Mouse (Mus musculus) embryo, embryonic 11 days (tissue): ENCODE data around the gene Gbe1.

Source experiments
- DNase-seq: peaks from one replicate; pipeline ENCODE4 v3.0.0-alpha.2; 2015

Gbe1 gene

GRCm38 (mm10) chr16:70358326-70358725 is 44.6 kb downstream of the Gbe1 start:
- DNase-seq = no peak

- DNase-seq = no peak
Measured at GRCm38 (mm10) chr16:70365229-70365628, 51.5 kb downstream of the Gbe1 start.

DNA sequence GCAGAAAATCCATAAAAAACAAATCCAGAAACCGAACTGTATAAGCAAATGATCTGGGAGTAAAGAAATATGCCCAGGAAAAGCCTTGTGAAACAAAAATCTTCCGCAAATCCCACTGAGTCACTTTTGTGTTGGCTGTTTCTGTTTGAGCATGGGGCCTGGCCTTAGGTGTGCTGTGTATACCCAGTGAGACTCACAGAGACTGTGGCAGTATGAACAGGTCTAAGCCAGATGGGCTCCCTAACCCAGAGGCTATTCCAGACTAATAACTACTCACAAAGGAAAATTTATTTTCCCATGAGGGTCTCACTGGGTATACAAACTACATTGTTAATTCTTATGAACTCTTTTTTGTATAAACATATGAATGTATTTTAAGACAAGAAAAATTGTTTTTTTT is 67.3 kb downstream of the Gbe1 start:
- no peak for DNase-seq

DNA sequence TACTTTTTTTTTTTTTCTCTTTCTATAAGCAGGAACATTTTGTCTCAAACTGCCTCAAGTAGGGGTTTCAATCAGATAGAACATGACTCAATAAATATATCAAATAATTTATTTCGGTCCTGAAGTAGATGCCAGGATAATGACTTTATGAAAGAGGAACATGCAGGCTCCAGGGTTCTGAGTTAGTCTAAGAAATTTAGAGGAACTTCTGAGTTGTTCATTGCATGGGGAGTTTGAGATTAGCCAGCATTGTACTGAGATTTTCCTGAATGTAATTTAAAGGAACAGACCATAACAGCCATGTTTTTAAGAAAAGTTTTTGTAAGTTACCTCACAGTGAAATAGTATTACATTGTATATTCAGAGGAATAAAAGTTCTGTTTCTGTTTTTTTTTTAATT is 71.7 kb downstream of the Gbe1 start:
- no peak for DNase-seq

DNA sequence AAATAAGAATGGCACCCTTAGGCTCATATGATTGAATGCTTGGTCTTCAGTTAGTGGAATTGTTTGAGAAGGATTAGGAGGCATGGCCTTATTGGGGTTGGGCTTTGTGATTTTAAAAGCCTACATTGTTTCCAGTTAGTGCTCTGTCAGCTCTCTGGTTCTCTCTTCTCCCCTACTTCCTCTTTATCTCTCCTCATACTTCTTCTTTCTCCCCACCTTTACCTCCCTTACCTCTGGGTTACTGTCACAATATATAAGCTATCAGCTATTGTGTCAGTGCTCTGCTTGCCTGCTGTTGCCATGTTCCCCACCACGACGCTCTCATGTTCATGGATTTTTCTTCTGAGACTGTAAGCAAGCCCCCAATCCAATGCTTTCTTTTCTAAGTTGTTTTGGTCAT is 73.6 kb downstream of the Gbe1 start:
- no peak for DNase-seq

DNA sequence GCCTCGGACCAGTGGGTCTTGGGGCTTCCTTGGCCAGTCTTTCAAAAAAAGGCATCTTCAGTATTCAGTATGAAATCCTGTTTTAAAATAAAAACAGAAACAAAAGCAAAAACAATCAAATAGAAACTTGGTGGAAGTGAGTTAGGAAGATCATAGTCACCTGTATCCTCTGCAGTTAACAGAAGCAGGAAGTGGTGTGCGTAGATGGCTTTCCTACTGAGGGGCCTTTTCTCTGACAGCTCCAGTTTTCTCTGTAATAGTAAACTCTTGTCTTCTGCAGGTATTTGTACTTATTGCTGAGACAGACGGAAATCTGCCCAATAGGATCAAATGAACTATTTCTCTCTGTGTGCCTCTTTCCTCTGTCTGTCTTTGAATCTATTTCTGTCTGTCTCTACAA is 81.5 kb downstream of the Gbe1 start:
- DNase-seq = no peak

DNA sequence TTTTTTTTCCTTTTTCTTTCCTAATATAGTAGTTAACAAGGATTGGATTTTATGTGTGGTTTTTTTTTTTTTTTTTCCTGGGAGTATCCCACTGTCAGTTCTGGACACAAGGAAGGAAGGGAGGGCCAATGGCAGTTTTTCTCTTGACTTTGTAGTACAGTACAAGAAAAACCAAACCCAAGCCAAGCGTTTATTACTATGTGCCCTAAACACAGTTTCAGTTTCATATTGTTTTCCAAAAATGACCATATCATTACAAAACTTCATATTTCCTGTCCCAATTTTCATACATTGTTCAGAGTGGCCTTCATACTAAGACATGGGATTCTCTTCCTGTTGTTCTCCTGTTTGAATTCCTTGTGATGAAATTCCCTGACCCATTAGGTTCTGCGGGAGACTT is 94.0 kb downstream of the Gbe1 start:
- DNase-seq = no peak

DNA sequence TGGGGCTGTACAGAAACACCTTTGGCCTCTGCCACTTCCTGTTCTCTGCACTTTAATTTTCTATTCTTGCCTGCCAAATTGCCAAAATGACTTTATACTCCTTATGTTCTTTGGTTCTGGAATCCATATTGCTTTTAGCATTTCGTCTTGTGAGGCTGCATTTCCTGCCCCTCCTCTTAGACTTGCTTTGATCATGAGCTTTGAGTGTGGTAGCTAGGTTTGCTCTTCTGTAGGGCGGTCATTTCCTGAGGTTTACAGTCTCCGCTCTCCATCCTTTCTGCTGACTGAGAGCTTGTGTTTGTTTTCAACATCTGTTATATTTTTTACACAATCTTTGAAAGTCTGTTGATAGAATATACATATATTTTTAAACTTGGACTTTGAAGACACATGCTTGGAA is 107.3 kb downstream of the Gbe1 start:
- DNase-seq = no peak

DNA sequence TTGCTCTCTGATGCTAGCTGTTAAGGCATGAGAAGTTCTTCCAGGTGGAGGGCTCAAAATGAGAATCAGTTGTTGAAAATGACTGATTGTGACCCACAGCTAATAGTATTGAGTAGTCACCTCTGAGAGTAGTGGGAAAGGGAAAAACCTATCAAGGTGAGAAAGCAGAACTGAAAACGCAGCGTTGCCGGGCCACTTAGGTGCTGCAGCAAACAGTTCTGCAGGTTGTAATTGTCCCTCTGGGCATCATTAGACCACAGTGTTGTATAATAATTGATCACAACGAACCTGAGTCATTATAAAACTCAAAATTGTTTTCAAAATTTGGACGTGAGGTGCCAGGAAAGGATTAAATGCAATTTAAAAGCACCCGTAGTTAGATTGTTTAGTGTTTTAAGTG is 135.8 kb downstream of the Gbe1 start:
- no peak for DNase-seq

GRCm38 (mm10) chr16:70475583-70475982 is 161.8 kb downstream of the Gbe1 start:
- no peak for DNase-seq

GRCm38 (mm10) chr16:70476161-70476560 is 162.4 kb downstream of the Gbe1 start:
- no peak for DNase-seq

DNA sequence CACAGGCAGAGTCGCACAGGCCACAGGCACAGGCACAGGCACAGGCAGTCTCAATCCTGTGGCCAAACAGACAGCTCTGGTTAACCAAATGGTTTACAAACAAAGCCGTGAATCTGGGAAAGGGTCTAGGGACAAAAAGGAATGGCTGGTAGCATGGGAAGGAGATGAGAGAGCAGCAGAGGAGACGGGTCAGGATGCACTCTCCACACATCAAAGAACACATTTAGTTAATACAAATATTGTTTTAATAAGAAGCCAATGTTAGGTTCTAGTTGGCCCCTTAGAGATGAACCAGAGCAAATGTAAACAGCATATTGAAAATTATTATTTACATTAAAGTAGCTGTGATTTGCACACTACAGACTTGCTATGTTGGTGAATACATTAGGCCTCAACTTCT is 166.7 kb downstream of the Gbe1 start:
- no peak for DNase-seq

- no peak for DNase-seq
Measured at GRCm38 (mm10) chr16:70506457-70506856, 192.7 kb downstream of the Gbe1 start.

- DNase-seq = no peak
Measured at GRCm38 (mm10) chr16:70510938-70511337, 197.2 kb downstream of the Gbe1 start.

- DNase-seq = no peak
Measured at GRCm38 (mm10) chr16:70522861-70523260, 209.1 kb downstream of the Gbe1 start.

GRCm38 (mm10) chr16:70523566-70523965 is 209.8 kb downstream of the Gbe1 start:
- DNase-seq = no peak

DNA sequence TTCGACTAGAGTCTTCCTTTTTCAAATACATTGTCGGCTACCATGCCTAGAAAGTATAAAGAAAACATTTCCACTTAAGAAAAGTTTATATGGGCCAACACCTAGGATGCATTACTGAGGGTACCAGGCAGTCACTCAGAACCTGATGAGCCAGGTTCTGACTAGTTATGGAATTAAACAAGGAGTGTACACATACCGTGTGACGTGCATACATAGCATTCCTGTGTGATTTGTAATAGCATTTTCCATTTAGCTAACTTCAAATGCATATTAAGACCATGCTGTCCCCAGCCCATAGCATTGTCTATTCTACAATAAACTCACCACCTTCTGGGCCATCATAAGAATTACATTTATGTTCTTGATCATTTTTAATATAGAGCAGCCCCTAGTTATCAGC is 210.5 kb downstream of the Gbe1 start:
- no peak for DNase-seq

DNA sequence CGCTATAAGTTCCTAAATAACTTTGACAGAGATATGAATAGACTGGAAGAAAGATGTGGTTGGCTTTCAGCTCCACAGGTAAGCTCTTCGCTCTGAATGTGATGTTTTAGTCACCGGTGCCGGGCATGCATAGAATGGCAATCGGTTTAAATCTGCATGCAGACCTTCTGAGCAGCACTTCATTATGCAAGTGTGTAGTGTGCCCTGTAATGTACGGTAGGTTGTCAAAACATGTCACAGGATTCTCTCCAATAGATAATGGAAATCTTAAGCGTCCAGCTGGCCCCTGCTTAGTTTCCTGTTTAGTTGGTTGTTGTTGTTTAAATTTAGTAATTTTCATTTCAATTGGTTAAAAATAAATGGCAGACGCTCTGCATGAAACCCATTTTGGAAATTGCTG is 213.5 kb downstream of the Gbe1 start:
- no peak for DNase-seq

DNA sequence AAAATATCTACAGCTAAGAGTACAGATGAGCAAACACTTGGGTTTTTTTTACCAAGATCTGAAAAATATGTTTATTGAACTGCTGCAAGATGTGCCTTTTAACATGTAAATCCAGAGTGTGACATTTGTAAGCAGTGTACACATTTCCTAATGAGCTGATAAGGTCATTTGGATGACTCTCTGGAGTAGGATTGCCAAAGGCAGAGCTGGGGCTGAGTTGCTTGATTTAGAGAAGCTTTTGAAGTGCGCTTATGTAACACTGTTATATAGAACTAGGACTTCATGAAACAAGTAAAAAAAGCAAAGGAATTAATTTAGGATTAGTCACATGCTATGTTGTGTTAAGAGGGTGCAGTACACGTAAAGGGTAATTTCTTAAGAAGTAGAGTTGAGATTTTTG is 221.5 kb downstream of the Gbe1 start:
- no peak for DNase-seq

DNA sequence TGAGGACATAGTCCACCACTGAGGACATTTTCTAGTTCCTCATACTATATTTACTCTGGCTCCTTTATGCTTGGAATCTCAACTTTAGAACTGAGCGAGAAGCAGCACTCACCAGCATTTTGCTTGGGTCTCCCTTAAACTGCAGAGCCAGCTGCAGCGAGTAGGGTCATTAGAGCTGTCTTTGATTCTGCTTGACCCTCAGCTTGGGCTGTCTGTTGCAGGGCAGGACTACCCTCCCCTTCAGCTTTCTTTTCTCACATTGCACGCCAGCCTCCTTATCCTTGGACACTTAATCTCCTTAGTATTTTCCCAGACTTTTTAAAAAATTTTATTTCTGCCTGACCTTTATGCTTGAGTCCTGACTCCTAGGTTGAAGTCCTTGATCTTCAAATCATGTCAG is 237.1 kb downstream of the Gbe1 start:
- peak; percentile 30 for DNase-seq

DNA sequence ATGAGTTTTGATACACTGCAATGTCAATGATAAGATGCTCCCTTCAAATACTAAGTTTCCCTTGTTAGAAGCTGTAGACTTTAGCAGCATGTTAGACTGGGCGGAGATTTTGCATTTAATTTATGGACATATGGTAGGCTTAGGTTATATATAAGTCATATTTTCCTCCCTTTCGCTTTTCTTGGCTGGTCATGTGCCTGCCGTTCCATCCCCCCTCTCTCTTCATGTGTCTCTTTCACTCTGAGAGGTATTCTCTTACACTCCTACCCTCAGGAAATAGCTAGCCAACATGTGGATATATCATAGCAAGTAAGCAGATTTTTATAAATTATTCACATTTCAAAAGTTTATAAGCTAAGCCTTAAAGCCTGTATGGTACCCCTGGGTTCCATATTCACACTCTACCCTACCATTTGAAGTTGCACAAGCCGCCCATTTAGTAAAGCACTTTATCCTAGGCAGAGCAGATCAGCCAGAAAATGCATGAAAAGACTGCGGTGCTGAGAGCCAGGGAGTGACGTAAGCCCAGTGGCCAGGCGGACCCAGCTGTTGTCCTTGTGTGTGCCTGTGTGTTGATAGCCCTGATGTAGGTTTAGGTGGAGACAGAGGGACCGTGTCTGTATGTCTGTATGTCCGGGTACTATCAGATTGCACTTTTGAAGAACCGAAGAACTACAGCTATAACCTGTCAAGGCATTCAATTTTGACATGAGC is 248.0 kb downstream of the Gbe1 start:
- no peak for DNase-seq

DNA sequence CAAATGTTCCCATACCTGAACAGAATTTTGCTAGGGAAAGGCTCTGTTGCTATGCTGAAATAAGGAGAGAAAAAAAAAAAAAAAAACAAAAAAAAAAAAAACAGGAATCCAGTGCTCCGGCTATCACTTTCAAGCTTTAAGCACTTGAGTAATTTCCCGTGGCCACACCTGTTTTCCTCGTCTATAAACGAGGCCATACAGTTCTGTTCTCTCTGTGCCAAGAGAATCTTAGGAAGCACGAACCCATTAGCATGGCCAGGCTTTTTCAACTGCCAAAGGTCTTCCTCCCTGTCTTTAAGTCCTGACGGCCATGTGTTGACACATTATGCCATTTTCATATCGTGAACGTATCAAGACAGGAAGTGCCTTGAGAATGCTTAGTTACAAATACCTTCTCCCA is 248.8 kb downstream of the Gbe1 start:
- no peak for DNase-seq

DNA sequence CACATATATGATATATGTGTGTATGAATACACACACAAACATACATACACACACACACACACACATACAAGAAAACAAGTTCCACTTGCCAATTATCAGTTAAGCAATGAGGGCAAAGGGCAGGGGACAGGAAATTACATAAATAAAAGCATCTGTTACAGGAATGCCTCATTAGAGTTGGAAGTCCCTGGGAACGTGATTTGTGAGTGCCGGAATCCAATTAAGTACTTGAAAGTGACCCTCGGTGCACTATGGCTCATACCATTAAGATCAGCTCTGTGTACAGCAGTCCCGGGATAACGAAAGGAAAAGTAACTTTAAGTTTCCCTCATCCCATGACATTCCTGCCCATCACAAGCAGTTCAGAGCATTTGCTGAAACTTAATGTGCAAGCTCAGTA is 249.7 kb downstream of the Gbe1 start:
- peak; percentile 53 for DNase-seq

- peak; percentile 81 for DNase-seq
Measured at GRCm38 (mm10) chr16:70568341-70569265, 254.9 kb downstream of the Gbe1 start.
